Mouse (Mus musculus) small intestine, adult 2 months (tissue): ENCODE results near the gene Smarce1.

Experiments
- CTCF ChIP-seq: fragments of 200-500 bp; IDR thresholded peaks from 2 replicates; pipeline ENCODE4 v1.5.1; 2012; ENCODE audit warnings: low read depth, mild to moderate bottlenecking, control low read depth, inconsistent platforms, low read length, moderate library complexity, mixed read lengths; ENCODE audit not compliant: insufficient replicate concordance, insufficient read length; ENCODE audit errors: extremely low read depth
- POLR2A ChIP-seq: fragments of 200-500 bp; IDR thresholded peaks from 2 replicates; pipeline ENCODE4 v1.6.1; 2012; ENCODE audit warnings: low read depth, mild to moderate bottlenecking, control low read depth, inconsistent platforms, low read length, moderate library complexity

GRCm38 (mm10) chr11:99272721-99273120 lies 41.9 kb upstream of the Smarce1 start:
- TF ChIP-seq POLR2A (no peak), CTCF (no peak)
